Mouse (Mus musculus) right cerebral cortex, postnatal 14 days (tissue): ENCODE results near the gene Tmcc3.

ENCODE experiments used
- DNase-seq: peaks from one replicate; pipeline ENCODE4 v3.0.0; 2022

Tmcc3 gene

GRCm38 (mm10) chr10:94555394-94555793 lies 243.6 kb downstream of the Tmcc3 start:
- DNase-seq = no peak

- DNase-seq = no peak
Observed at GRCm38 (mm10) chr10:94557428-94558149, 245.8 kb downstream of the Tmcc3 start.

GRCm38 (mm10) chr10:94558826-94559225 lies 247.1 kb downstream of the Tmcc3 start:
- no peak for DNase-seq

GRCm38 (mm10) chr10:94561351-94561750 lies 249.6 kb downstream of the Tmcc3 start:
- DNase-seq = no peak

GRCm38 (mm10) chr10:94562188-94562587 lies 250.4 kb downstream of the Tmcc3 start:
- no peak for DNase-seq

GRCm38 (mm10) chr10:94562991-94563390 lies 251.2 kb downstream of the Tmcc3 start:
- DNase-seq = no peak

- no peak for DNase-seq
Observed at GRCm38 (mm10) chr10:94565410-94566221, 253.9 kb downstream of the Tmcc3 start.

- no peak for DNase-seq
Observed at GRCm38 (mm10) chr10:94566222-94566868, 254.6 kb downstream of the Tmcc3 start.

GRCm38 (mm10) chr10:94567251-94567650 lies 255.5 kb downstream of the Tmcc3 start:
- no peak for DNase-seq

- no peak for DNase-seq
Observed at GRCm38 (mm10) chr10:94567915-94568314, 256.2 kb downstream of the Tmcc3 start.

GRCm38 (mm10) chr10:94568867-94569266 lies 257.1 kb downstream of the Tmcc3 start:
- no peak for DNase-seq

GRCm38 (mm10) chr10:94569731-94570130 lies 258.0 kb downstream of the Tmcc3 start:
- no peak for DNase-seq

GRCm38 (mm10) chr10:94571927-94572620 lies 260.3 kb downstream of the Tmcc3 start:
- DNase-seq = no peak

GRCm38 (mm10) chr10:94572772-94573171 lies 261.0 kb downstream of the Tmcc3 start:
- no peak for DNase-seq

GRCm38 (mm10) chr10:94574451-94575333 lies 262.9 kb downstream of the Tmcc3 start:
- DNase-seq = no peak

- DNase-seq = no peak
Observed at GRCm38 (mm10) chr10:94575958-94576357, 264.2 kb downstream of the Tmcc3 start.

GRCm38 (mm10) chr10:94578870-94579269 lies 267.1 kb downstream of the Tmcc3 start:
- DNase-seq = no peak

- DNase-seq = no peak
Observed at GRCm38 (mm10) chr10:94581384-94581783, 269.6 kb downstream of the Tmcc3 start.

- no peak for DNase-seq
Observed at GRCm38 (mm10) chr10:94583714-94584113, 272.0 kb downstream of the Tmcc3 start.

GRCm38 (mm10) chr10:94584851-94585359 lies 273.2 kb downstream of the Tmcc3 start:
- DNase-seq = no peak

GRCm38 (mm10) chr10:94585819-94586218 lies 274.1 kb downstream of the Tmcc3 start:
- no peak for DNase-seq

GRCm38 (mm10) chr10:94588976-94589375 lies 277.2 kb downstream of the Tmcc3 start:
- no peak for DNase-seq
